Mouse (Mus musculus): Measurements from ENCODE around the gene Dpp6.

The Dpp6 gene

GRCm38 (mm10) chr5:27292236-27292635 lies 475.2 kb downstream of the Dpp6 start:
- DNase-seq (ENCODE audit: low spot score) = no peak

- no peak for DNase-seq (ENCODE audit: low spot score)
These were observed 487.1 kb downstream of the Dpp6 start for GRCm38 (mm10) chr5:27304115-27304514.

GRCm38 (mm10) chr5:27306497-27307152 lies 489.6 kb downstream of the Dpp6 start:
- no peak for DNase-seq (ENCODE audit: low spot score)

GRCm38 (mm10) chr5:27310217-27310616 lies 493.2 kb downstream of the Dpp6 start:
- no peak for DNase-seq (ENCODE audit: low spot score)

GRCm38 (mm10) chr5:27316674-27317073 lies 499.7 kb downstream of the Dpp6 start:
- no peak for DNase-seq (ENCODE audit: low spot score)

GRCm38 (mm10) chr5:27317264-27317663 lies 500.3 kb downstream of the Dpp6 start:
- DNase-seq (ENCODE audit: low spot score) = no peak

- DNase-seq (ENCODE audit: low spot score) = no peak
These were observed 500.8 kb downstream of the Dpp6 start for GRCm38 (mm10) chr5:27317832-27318231.

GRCm38 (mm10) chr5:27319731-27320130 lies 502.7 kb downstream of the Dpp6 start:
- no peak for DNase-seq (ENCODE audit: low spot score)

- no peak for DNase-seq (ENCODE audit: low spot score)
These were observed 506.1 kb downstream of the Dpp6 start for GRCm38 (mm10) chr5:27322895-27323792.

GRCm38 (mm10) chr5:27324346-27324928 lies 507.4 kb downstream of the Dpp6 start:
- no peak for DNase-seq (ENCODE audit: low spot score)

- DNase-seq (ENCODE audit: low spot score) = no peak
These were observed 519.7 kb downstream of the Dpp6 start for GRCm38 (mm10) chr5:27336698-27337097.

- no peak for DNase-seq (ENCODE audit: low spot score)
These were observed 522.4 kb downstream of the Dpp6 start for GRCm38 (mm10) chr5:27339196-27340030.

GRCm38 (mm10) chr5:27342276-27342675 lies 525.3 kb downstream of the Dpp6 start:
- no peak for DNase-seq (ENCODE audit: low spot score)

- DNase-seq (ENCODE audit: low spot score) = no peak
These were observed 526.6 kb downstream of the Dpp6 start for GRCm38 (mm10) chr5:27343626-27344025.

GRCm38 (mm10) chr5:27348181-27349095 lies 531.4 kb downstream of the Dpp6 start:
- no peak for DNase-seq (ENCODE audit: low spot score)

- no peak for DNase-seq (ENCODE audit: low spot score)
These were observed 540.6 kb downstream of the Dpp6 start for GRCm38 (mm10) chr5:27357630-27358029.

GRCm38 (mm10) chr5:27365946-27366345 lies 548.9 kb downstream of the Dpp6 start:
- no peak for DNase-seq (ENCODE audit: low spot score)

GRCm38 (mm10) chr5:27370814-27371213 lies 553.8 kb downstream of the Dpp6 start:
- DNase-seq (ENCODE audit: low spot score) = no peak

- DNase-seq (ENCODE audit: low spot score) = no peak
These were observed 556.9 kb downstream of the Dpp6 start for GRCm38 (mm10) chr5:27373931-27374330.

GRCm38 (mm10) chr5:27375841-27376240 lies 558.8 kb downstream of the Dpp6 start:
- no peak for DNase-seq (ENCODE audit: low spot score)

Measured in urinary bladder, postnatal 10 days (tissue).